Mouse (Mus musculus): ENCODE results near the gene Kcnj12. TPM values are rescaled to one million over a fixed set of nuclear protein-coding genes. Genes with fewer than 3 reads are reported as not detected.

Gene Kcnj12
- polyA plus RNA-seq, 1 experiment from 2014 or later, result 3.8 TPM

DNA sequence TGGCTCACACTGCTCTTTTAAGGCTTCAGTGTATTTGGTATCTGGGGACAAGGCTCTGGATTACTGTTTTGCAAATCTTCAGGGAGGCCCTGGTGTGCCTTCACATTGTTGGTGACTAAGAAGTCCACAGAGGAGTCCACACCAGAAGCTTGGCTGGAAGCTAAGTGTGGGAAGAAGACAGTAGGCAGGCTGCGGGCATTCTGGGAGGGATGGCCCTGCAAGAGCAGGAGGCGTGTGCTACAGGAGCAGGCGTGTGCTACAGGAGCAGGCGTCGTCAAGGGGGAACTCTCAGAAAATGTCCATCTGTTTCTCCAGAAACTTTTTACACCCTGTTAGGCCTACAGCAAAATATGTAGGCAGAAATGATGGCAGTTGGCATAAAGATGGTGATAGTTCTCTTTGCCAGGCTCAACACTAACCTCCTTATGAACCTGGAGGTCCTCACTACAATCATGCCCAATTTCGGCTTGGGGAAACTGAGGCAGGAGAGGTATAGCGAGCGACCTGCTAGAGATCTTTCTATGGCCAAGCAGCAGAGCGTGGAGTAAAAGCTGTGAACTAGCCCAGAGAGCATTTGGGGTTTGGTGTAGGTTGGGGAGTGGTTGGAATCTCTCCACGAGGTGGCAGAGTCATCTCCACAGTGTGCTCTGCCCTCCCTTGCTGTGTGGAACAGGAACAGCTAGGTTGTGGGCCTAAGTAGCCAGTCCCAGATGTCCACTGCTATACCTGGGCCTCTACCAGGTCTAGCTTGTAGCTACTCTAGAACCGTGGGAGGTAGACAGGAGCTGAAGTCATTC, 18.7 kb downstream of the Kcnj12 start:
- H3K27me3 ChIP-seq (ENCODE audit: control insufficient read depth, insufficient read depth, low read depth, low read length), result no peaks in the 10 kb centered on the region
- H3K4me1 ChIP-seq (ENCODE audit: control insufficient read depth, insufficient read depth, low read length), result peaks cover 5% of the 10 kb centered on the region; the same call in 1 of the 2 replicates
- 84% methylated on average over 11 of the region's 11 CpGs for WGBS
- no peaks in the 10 kb centered on the region for H3K36me3 ChIP-seq (ENCODE audit: control insufficient read depth, insufficient read depth, low read length)
- no peak for ATAC-seq
- no peaks in the 10 kb centered on the region for H3K9me3 ChIP-seq (replicated peaks; ENCODE audit: control insufficient read depth, low read length, poor library complexity, severe bottlenecking)
- no peak overlapping the region for H3K4me2 ChIP-seq (ENCODE audit: low read length)
- H3K27ac ChIP-seq (ENCODE audit: low read length), result no peak overlapping the region
- H3K9ac ChIP-seq (ENCODE audit: low read depth, low read length), result no peak overlapping the region
- no peak overlapping the region for H3K4me3 ChIP-seq (ENCODE audit: low read depth, low read length)

DNA sequence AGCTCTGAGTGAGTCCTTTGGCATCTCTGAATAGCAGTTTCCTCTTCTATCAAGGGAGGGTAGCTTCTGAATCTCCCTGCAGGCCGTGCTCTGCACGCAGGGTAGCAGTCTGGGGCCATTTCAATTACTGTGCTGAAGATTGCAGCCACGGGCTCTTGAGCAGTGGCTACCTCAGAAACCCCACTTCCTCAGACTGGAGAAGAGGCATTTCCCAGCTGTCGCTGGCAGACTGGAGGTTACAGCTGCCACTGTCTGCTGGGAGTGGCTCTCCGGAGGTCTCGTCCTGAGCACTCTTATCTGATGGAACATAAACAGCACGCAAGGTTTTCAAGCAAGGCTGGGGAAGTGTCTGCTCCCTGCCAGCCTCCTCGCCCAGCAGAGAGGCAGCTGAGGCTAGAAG, 20.2 kb downstream of the Kcnj12 start:
- Histone ChIP-seq H3K27ac (ENCODE audit: low read length) (no peak overlapping the region), H3K27me3 (ENCODE audit: control insufficient read depth, insufficient read depth, low read depth, low read length) (no peaks in the 10 kb centered on the region), H3K4me1 (ENCODE audit: control insufficient read depth, insufficient read depth, low read length) (peaks cover 5% of the 10 kb centered on the region; the same call in 1 of the 2 replicates), H3K9me3 (replicated peaks; ENCODE audit: control insufficient read depth, low read length, poor library complexity, severe bottlenecking) (no peaks in the 10 kb centered on the region), H3K9ac (ENCODE audit: low read depth, low read length) (no peak overlapping the region), H3K4me3 (ENCODE audit: low read depth, low read length) (no peak overlapping the region), H3K4me2 (ENCODE audit: low read length) (no peak overlapping the region), H3K36me3 (ENCODE audit: control insufficient read depth, insufficient read depth, low read length) (no peaks in the 10 kb centered on the region)
- 30% methylated on average over 8 of the region's 8 CpGs for WGBS
- peak; percentile 14; the same call in 1 of the 2 replicates for ATAC-seq

DNA sequence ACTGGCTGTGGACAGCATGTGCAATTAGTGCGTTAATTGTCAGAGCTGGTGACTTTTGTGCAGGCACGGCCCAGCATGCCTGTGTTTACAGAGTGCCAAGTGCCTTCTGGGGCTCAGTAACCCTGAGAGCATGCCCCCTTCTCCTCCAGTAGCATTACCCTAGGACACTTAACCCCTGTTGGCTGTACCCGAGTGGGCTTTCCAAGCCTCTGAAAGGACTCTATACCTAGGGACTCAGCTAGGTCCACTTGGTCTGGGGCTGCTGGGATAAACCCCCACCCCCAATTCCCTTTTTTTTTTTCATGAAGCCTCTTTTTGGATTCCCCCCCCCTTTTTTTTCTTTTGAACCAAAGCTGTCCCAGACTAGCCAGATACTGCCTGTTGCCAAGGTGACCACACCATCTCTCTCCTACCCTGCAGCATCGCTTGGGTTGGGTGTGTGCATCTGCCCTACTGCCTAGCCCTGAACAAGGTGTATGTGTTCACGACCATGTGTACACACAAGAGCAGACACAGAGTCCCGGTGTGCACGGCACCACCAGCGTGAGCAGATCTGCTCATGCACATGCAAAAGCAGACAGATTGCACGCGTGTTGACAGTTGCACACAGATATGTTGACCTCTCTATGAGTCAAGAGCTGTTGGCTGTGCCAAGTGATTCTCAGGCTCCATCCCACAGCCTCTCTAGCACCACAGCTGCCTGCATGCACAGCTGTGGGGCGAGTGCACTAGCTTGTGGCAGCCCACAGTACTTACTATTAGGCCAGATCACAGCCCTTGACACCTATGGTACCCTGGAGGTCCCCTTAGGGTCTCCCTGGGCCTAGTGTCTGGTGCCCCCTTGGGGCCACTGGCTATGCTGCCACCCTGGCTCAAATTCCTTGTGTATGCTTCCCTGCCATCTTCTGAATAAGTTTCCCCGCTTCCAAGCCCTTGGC, 21.0 kb downstream of the Kcnj12 start:
- Histone ChIP-seq H3K4me2 (ENCODE audit: low read length) (no peak overlapping the region), H3K4me3 (ENCODE audit: low read depth, low read length) (no peak overlapping the region), H3K9me3 (replicated peaks; ENCODE audit: control insufficient read depth, low read length, poor library complexity, severe bottlenecking) (no peaks in the 10 kb centered on the region), H3K27ac (ENCODE audit: low read length) (no peak overlapping the region), H3K4me1 (ENCODE audit: control insufficient read depth, insufficient read depth, low read length) (peaks cover 5% of the 10 kb centered on the region; the same call in 1 of the 2 replicates), H3K27me3 (ENCODE audit: control insufficient read depth, insufficient read depth, low read depth, low read length) (no peaks in the 10 kb centered on the region), H3K9ac (ENCODE audit: low read depth, low read length) (no peak overlapping the region), H3K36me3 (ENCODE audit: control insufficient read depth, insufficient read depth, low read length) (no peaks in the 10 kb centered on the region)
- 73% methylated on average over 12 of the region's 12 CpGs for WGBS
- no peak for ATAC-seq

DNA sequence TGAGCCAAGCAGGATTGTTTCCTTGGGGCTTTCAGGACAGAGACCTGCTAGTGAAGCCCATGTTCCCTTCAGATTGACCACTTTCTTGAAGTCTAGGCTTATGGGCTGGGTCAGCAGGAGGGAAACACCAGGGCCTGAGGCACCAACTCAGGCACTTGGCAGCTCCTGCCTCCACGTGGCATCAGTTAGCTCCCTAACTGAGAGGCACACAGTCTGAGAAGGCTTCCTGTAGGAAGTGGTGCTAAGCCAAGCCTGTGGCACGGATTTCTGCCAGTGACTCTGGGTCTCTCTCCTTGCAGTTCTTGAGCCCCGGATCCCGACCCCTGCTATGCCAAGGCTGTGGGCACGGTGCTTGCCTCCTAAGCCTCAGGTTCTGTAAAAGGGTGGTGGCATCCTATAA, 22.4 kb downstream of the Kcnj12 start:
- no peak for ATAC-seq
- H3K4me3 ChIP-seq (ENCODE audit: low read depth, low read length), result no peak overlapping the region
- no peaks in the 10 kb centered on the region for H3K9me3 ChIP-seq (replicated peaks; ENCODE audit: control insufficient read depth, low read length, poor library complexity, severe bottlenecking)
- H3K4me1 ChIP-seq (ENCODE audit: control insufficient read depth, insufficient read depth, low read length), result peaks cover 5% of the 10 kb centered on the region; the same call in 1 of the 2 replicates
- H3K27ac ChIP-seq (ENCODE audit: low read length), result no peak overlapping the region
- no peaks in the 10 kb centered on the region for H3K36me3 ChIP-seq (ENCODE audit: control insufficient read depth, insufficient read depth, low read length)
- no peak overlapping the region for H3K9ac ChIP-seq (ENCODE audit: low read depth, low read length)
- H3K27me3 ChIP-seq (ENCODE audit: control insufficient read depth, insufficient read depth, low read depth, low read length), result no peaks in the 10 kb centered on the region
- H3K4me2 ChIP-seq (ENCODE audit: low read length), result no peak overlapping the region
- WGBS, result 77% methylated on average over 5 of the region's 5 CpGs

DNA sequence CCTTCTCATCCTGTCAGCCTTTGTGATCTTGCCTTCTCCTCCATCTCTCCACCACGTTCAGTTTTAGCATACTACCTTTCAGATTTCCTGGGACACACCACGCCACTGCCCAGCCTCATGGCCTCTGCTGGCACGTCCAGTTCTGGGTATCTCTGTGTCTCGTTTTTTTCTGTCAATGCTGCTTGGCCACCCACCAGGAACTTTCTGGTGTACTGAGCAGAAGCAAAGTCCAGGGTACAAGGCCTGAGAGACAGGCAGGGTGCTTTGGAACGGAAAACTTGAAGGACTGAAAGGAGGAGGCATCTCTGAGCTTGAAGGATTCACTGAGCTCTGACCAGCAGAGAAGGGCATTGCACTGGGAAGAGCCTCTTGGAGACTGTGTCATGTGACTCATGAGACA, 25.1 kb downstream of the Kcnj12 start:
- no peak for ATAC-seq
- 78% methylated on average over 5 of the region's 5 CpGs for WGBS
- Histone ChIP-seq H3K36me3 (ENCODE audit: control insufficient read depth, insufficient read depth, low read length) (no peaks in the 10 kb centered on the region), H3K4me3 (ENCODE audit: low read depth, low read length) (no peak overlapping the region), H3K4me2 (ENCODE audit: low read length) (no peak overlapping the region), H3K27ac (ENCODE audit: low read length) (no peak overlapping the region), H3K4me1 (ENCODE audit: control insufficient read depth, insufficient read depth, low read length) (peaks cover 4% of the 10 kb centered on the region; the same call in 1 of the 2 replicates), H3K9me3 (replicated peaks; ENCODE audit: control insufficient read depth, low read length, poor library complexity, severe bottlenecking) (no peaks in the 10 kb centered on the region), H3K9ac (ENCODE audit: low read depth, low read length) (no peak overlapping the region), H3K27me3 (ENCODE audit: control insufficient read depth, insufficient read depth, low read depth, low read length) (no peaks in the 10 kb centered on the region)

DNA sequence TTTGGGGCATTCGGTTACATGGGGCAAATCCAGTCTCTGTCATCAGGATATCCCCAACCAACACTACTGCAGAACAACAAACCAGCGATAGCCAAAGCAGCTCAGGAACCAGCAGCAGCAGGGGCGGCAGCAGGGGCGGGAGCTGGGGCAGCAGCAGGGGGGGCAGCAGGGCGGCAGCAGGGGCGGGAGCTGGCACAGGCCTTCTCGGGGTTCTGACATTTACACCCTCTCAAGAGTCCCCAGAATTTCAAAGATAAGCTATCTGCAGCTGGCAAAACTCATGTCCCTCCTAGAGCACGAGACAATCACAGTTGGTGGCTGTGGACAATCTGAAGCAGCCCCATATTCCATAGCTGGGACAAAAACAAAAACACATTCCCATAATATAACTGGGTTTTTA, 28.8 kb downstream of the Kcnj12 start:
- 48% methylated on average over 8 of the region's 8 CpGs for WGBS
- no peak for ATAC-seq
- no peak overlapping the region for H3K9ac ChIP-seq (ENCODE audit: low read depth, low read length)

DNA sequence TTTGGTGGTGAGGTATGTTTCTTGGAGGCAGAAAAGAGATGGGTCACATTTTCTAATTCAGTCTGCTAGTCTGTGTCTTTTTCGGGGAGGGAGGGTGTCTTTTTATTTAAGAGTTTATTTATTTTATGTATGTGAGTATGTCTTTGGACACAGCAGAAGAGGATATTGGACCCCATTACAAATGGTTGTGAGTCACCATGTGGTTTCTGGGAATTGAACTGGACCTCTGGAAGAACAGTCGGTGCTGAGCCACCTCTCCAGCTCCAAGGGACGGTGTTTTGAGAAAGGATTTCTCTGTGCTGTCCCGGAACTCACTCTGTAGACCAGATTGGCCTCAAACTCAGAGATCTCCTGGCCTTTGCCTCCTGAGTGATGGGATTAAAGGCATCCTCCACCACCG, 34.5 kb downstream of the Kcnj12 start:
- WGBS, result 69% methylated on average over 5 of the region's 5 CpGs
- H3K9me3 ChIP-seq (replicated peaks; ENCODE audit: control insufficient read depth, low read length, poor library complexity, severe bottlenecking), result no peaks in the 10 kb centered on the region
- no peak for ATAC-seq
- no peaks in the 10 kb centered on the region for H3K27me3 ChIP-seq (ENCODE audit: control insufficient read depth, insufficient read depth, low read depth, low read length)
- no peaks in the 10 kb centered on the region for H3K36me3 ChIP-seq (ENCODE audit: control insufficient read depth, insufficient read depth, low read length)
- H3K4me3 ChIP-seq (ENCODE audit: low read depth, low read length), result no peak overlapping the region
- H3K27ac ChIP-seq (ENCODE audit: low read length), result no peak overlapping the region
- H3K4me1 ChIP-seq (ENCODE audit: control insufficient read depth, insufficient read depth, low read length), result no peaks in the 10 kb centered on the region
- H3K4me2 ChIP-seq (ENCODE audit: low read length), result no peak overlapping the region
- H3K9ac ChIP-seq (ENCODE audit: low read depth, low read length), result no peak overlapping the region

More for the DNA sequence above, 28.8 kb downstream of the Kcnj12 start:
- H3K27me3 ChIP-seq (ENCODE audit: control insufficient read depth, insufficient read depth, low read depth, low read length), result no peaks in the 10 kb centered on the region
- H3K9me3 ChIP-seq (replicated peaks; ENCODE audit: control insufficient read depth, low read length, poor library complexity, severe bottlenecking), result no peaks in the 10 kb centered on the region
- no peaks in the 10 kb centered on the region for H3K36me3 ChIP-seq (ENCODE audit: control insufficient read depth, insufficient read depth, low read length)
- no peak overlapping the region for H3K4me3 ChIP-seq (ENCODE audit: low read depth, low read length)
- no peak overlapping the region for H3K4me2 ChIP-seq (ENCODE audit: low read length)
- H3K4me1 ChIP-seq (ENCODE audit: control insufficient read depth, insufficient read depth, low read length), result no peaks in the 10 kb centered on the region
- H3K27ac ChIP-seq (ENCODE audit: low read length), result no peak overlapping the region

DNA sequence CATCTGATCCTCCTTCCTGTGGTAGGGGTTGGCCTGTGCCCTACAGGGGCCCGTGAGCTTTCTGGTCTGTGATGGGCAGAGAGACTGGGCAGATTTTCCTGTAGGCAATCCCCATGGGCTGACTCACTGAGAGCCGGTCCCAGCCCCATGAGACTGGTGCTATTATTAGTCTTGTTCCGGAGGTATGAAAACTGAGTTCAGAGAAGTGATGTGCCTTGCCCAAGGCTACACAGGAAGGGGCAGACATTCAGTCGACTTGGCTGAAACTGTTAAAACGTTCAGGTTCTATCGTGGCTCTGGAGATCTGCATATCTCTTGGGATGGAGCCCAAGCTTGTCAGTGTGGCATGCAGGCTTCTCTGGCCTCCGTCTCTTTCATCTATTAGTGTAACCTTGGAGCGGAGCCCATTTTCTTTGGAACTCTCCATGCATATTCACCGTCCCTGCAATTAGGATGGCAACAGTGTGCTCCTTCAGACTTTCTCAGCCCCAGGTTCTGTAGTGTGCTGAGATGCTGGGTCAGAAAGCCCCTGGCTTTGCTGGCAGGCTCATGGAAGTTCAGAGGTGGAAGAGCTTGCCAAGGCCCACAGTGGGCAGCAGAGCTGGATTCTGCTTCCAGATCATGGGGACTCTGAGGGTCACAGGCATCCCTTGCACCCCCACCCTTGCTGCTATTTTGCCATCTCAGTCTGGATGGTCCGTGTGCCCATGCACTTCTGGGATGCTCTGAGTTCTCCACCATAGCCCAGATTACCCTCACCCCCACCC, 37.5 kb downstream of the Kcnj12 start:
- H3K36me3 ChIP-seq (ENCODE audit: control insufficient read depth, insufficient read depth, low read length), result no peaks in the 10 kb centered on the region
- ATAC-seq, result no peak
- no peaks in the 10 kb centered on the region for H3K4me1 ChIP-seq (ENCODE audit: control insufficient read depth, insufficient read depth, low read length)
- no peak overlapping the region for H3K9ac ChIP-seq (ENCODE audit: low read depth, low read length)
- no peaks in the 10 kb centered on the region for H3K27me3 ChIP-seq (ENCODE audit: control insufficient read depth, insufficient read depth, low read depth, low read length)
- no peak overlapping the region for H3K4me2 ChIP-seq (ENCODE audit: low read length)
- H3K4me3 ChIP-seq (ENCODE audit: low read depth, low read length), result no peak overlapping the region
- H3K9me3 ChIP-seq (replicated peaks; ENCODE audit: control insufficient read depth, low read length, poor library complexity, severe bottlenecking), result no peaks in the 10 kb centered on the region
- H3K27ac ChIP-seq (ENCODE audit: low read length), result no peak overlapping the region
- WGBS, result 59% methylated on average over 10 of the region's 10 CpGs
